Mouse (Mus musculus) cortical plate, adult 2 months (tissue): Measurements from ENCODE around the gene Sorcs3.

Experiments used
- CTCF ChIP-seq: fragments of 200-500 bp; IDR thresholded peaks from 2 replicates; pipeline ENCODE4 v1.5.1; 2011; ENCODE audit warnings: mild to moderate bottlenecking, control low read depth, low read length; ENCODE audit not compliant: insufficient read depth; ENCODE audit errors: extremely low read depth
- POLR2A ChIP-seq: fragments of 200-500 bp; IDR thresholded peaks from 2 replicates; pipeline ENCODE4 v1.6.1; 2011; ENCODE audit warnings: mild to moderate bottlenecking, low read length, control low read depth; ENCODE audit not compliant: insufficient read depth; ENCODE audit errors: extremely low read depth

- no peak for TF ChIP-seq CTCF
- TF ChIP-seq POLR2A, result no peak
Observed at GRCm38 (mm10) chr19:48207731-48208370, 2.0 kb downstream of the Sorcs3 start.
